Mouse (Mus musculus) c-Kit-positive CD71-negative TER-119-negative erythroid progenitor cells, embryonic 14.5 days (primary cell): ENCODE measurements around the gene Mgrn1.

Experiments used
- DNase-seq: peaks from one replicate; pipeline ENCODE4 v3.0.0-alpha.2; 2013; ENCODE audit warnings: low read depth

The Mgrn1 gene

GRCm38 (mm10) chr16:4879101-4879707 lies 6.8 kb upstream of the Mgrn1 start:
- no peak for DNase-seq

GRCm38 (mm10) chr16:4879708-4880124 lies 6.3 kb upstream of the Mgrn1 start:
- peak; percentile 74 for DNase-seq

GRCm38 (mm10) chr16:4880136-4880825 lies 5.8 kb upstream of the Mgrn1 start, which contains the start of gene Ubald1:
TSS of gene Ubald1 (minus strand) at chr16:4880315.
- peak; percentile 95 for DNase-seq

GRCm38 (mm10) chr16:4881400-4882351 lies 4.4 kb upstream of the Mgrn1 start:
- DNase-seq = no peak

- no peak for DNase-seq
Measured at GRCm38 (mm10) chr16:4884930-4885329, 1.1 kb upstream of the Mgrn1 start.

GRCm38 (mm10) chr16:4886690-4887020 lies 606 bp downstream of the Mgrn1 start:
- DNase-seq = no peak

GRCm38 (mm10) chr16:4890201-4890709 lies 4.2 kb downstream of the Mgrn1 start:
- DNase-seq = no peak

- DNase-seq = no peak
Measured at GRCm38 (mm10) chr16:4892171-4892570, 6.1 kb downstream of the Mgrn1 start.

- DNase-seq = no peak
Measured at GRCm38 (mm10) chr16:4894201-4894908, 8.3 kb downstream of the Mgrn1 start.

GRCm38 (mm10) chr16:4896249-4897027 lies 10.4 kb downstream of the Mgrn1 start:
- DNase-seq = no peak

GRCm38 (mm10) chr16:4897146-4897730 lies 11.2 kb downstream of the Mgrn1 start:
- DNase-seq = no peak

- DNase-seq = no peak
Measured at GRCm38 (mm10) chr16:4898881-4899280, 12.8 kb downstream of the Mgrn1 start.

GRCm38 (mm10) chr16:4899711-4900110 lies 13.7 kb downstream of the Mgrn1 start:
- DNase-seq = no peak

GRCm38 (mm10) chr16:4901167-4901566 lies 15.1 kb downstream of the Mgrn1 start:
- no peak for DNase-seq

GRCm38 (mm10) chr16:4902390-4902789 lies 16.3 kb downstream of the Mgrn1 start:
- no peak for DNase-seq

- DNase-seq = no peak
Measured at GRCm38 (mm10) chr16:4903491-4904102, 17.5 kb downstream of the Mgrn1 start.

GRCm38 (mm10) chr16:4904878-4905277 lies 18.8 kb downstream of the Mgrn1 start:
- DNase-seq = no peak

- no peak for DNase-seq
Measured at GRCm38 (mm10) chr16:4905591-4905990, 19.5 kb downstream of the Mgrn1 start.

- no peak for DNase-seq
Measured at GRCm38 (mm10) chr16:4906559-4906958, 20.5 kb downstream of the Mgrn1 start.

GRCm38 (mm10) chr16:4907386-4907785 lies 21.3 kb downstream of the Mgrn1 start:
- no peak for DNase-seq
